8 mouse cellular contexts compared by ENCODE assay signal in genomic region chr12:34432461-34432860, GRCm38 (mm10).
DNase-seq lines count a peak whose midpoint lies in the region; ATAC-seq and TF ChIP-seq lines count a peak whose summit lies in the region.
"Had no signal": no experiment of that assay in that cellular context is flagged by ENCODE, and none has a peak within 500 bp of the region (broad histone marks: within the 10 kb centered on the region; RNA-seq: fewer than 3 reads in every experiment).

No protein-coding gene starts in this region.

- TF ChIP-seq EP300 in MEL (IDR thresholded peaks at IDR 0.05; ENCODE audit: low read depth in 1 of 2, low read length in 2 of 2): no peak

- H3K4me3 ChIP-seq in MEL (ENCODE audit: control insufficient read depth in 1 of 2, insufficient read depth in 1 of 2, low read depth in 2 of 2, low read length in 2 of 2): no peak overlapping the region
- H3K4me3 ChIP-seq in midbrain, embryonic 16.5 days (ENCODE audit: low read depth, low read length): no peak overlapping the region
- H3K4me3 ChIP-seq: neural tube, embryonic 12.5 days had no signal

- no peak overlapping the region for H3K27ac ChIP-seq in MEL (ENCODE audit: control insufficient read depth, low read depth, low read length)
- no peak overlapping the region for H3K27ac ChIP-seq in midbrain, embryonic 16.5 days (ENCODE audit: low read length)
- H3K27ac ChIP-seq: neural tube, embryonic 12.5 days had no signal

- no peaks in the 10 kb centered on the region for H3K36me3 ChIP-seq in MEL (ENCODE audit: control insufficient read depth in 1 of 2, insufficient read depth in 2 of 2, low read length in 2 of 2)
- no peaks in the 10 kb centered on the region for H3K36me3 ChIP-seq in midbrain, embryonic 16.5 days (ENCODE audit: control insufficient read depth, insufficient read depth, low read length)
- H3K36me3 ChIP-seq: neural tube, embryonic 12.5 days had no signal

- peak; percentile 51 for DNase-seq in layer of hippocampus, adult 11-12 months (ENCODE audit: low spot score)
- DNase-seq in layer of hippocampus, postnatal 25 days (ENCODE audit: extremely low spot score in 1 of 2, low spot score in 1 of 2): no peak
- DNase-seq in MEL (ENCODE audit: low read depth, low spot score): peak; percentile 2
- DNase-seq in c-Kit-positive CD71-negative TER-119-negative erythroid progenitor cells, embryonic 14.5 days (ENCODE audit: low read depth): peak; percentile 17
- no peak for DNase-seq in urinary bladder, postnatal 14 days (ENCODE audit: low spot score)

- 59% methylated on average over 5 of the region's 5 CpGs for WGBS in midbrain, embryonic 16.5 days

- H3K79me2 ChIP-seq in MEL (ENCODE audit: control insufficient read depth, insufficient read depth, low read length, poor library complexity): no peaks in the 10 kb centered on the region

- no peaks in the 10 kb centered on the region for H3K27me3 ChIP-seq in MEL (ENCODE audit: control insufficient read depth in 1 of 2, insufficient read depth in 2 of 2, low read length in 2 of 2)
- no peaks in the 10 kb centered on the region for H3K27me3 ChIP-seq in midbrain, embryonic 16.5 days (ENCODE audit: control insufficient read depth, insufficient read depth, low read depth, low read length)
- H3K27me3 ChIP-seq: neural tube, embryonic 12.5 days had no signal

- H3K4me1 ChIP-seq in MEL (ENCODE audit: control insufficient read depth in 1 of 2, insufficient read depth in 2 of 2, low read length in 2 of 2): no peaks in the 10 kb centered on the region
- H3K4me1 ChIP-seq in midbrain, embryonic 16.5 days (ENCODE audit: control insufficient read depth, insufficient read depth, low read length): no peaks in the 10 kb centered on the region
- H3K4me1 ChIP-seq: neural tube, embryonic 12.5 days had no signal

- ATAC-seq in inflammation-experienced regulatory T-cells, adult 6 months: peak; percentile 52
- ATAC-seq in midbrain, embryonic 16.5 days: peak; percentile 89

- no peak for TF ChIP-seq POLR2A in MEL (IDR thresholded peaks at IDR 0.05; ENCODE audit: control insufficient read depth in 1 of 2, insufficient read depth in 1 of 2, low read depth in 1 of 2, low read length in 2 of 2, poor library complexity in 1 of 2)

- no peaks in the 10 kb centered on the region for H3K9me3 ChIP-seq in MEL (replicated peaks; ENCODE audit: insufficient read depth, low read length)
- H3K9me3 ChIP-seq in midbrain, embryonic 16.5 days (replicated peaks; ENCODE audit: control insufficient read depth, low read length, poor library complexity, severe bottlenecking): no peaks in the 10 kb centered on the region
- H3K9me3 ChIP-seq: neural tube, embryonic 12.5 days had no signal

- no peak overlapping the region for H3K9ac ChIP-seq in MEL (ENCODE audit: control insufficient read depth, low read depth, low read length, poor library complexity, severe bottlenecking)
- H3K9ac ChIP-seq in midbrain, embryonic 16.5 days (ENCODE audit: low read depth, low read length): no peak overlapping the region
- H3K9ac ChIP-seq: neural tube, embryonic 12.5 days had no signal

- TF ChIP-seq RAD21 in MEL (IDR thresholded peaks at IDR 0.05; ENCODE audit: low read depth, low read length): peak; percentile 9; the same call in 1 of the 2 replicates

- H3K4me2 ChIP-seq in midbrain, embryonic 16.5 days (ENCODE audit: low read length): no peak overlapping the region
- H3K4me2 ChIP-seq: neural tube, embryonic 12.5 days had no signal

- peak in 2 of 3 experiments; percentile 1 to 7; a peak in 1 of 6 replicates for TF ChIP-seq CTCF in MEL (IDR thresholded peaks at IDR 0.05 in 2 of 3, conservative IDR thresholded peaks at IDR 0.05 in 1 of 3; ENCODE audit: control insufficient read depth in 1 of 3, insufficient read depth in 1 of 3, low read depth in 2 of 3, low read length in 3 of 3, poor library complexity in 1 of 3, severe bottlenecking in 1 of 3)

TF ChIP-seq in MEL, 35 proteins besides CTCF, POLR2A, EP300 and RAD21:
- TF ChIP-seq POLR2AphosphoS5 (IDR thresholded peaks at IDR 0.05; ENCODE audit: borderline replicate concordance, low read depth, low read length): no peak
- TF ChIP-seq USF2 (IDR thresholded peaks at IDR 0.05; ENCODE audit: borderline replicate concordance in 1 of 2, insufficient read depth in 1 of 2, low read depth in 1 of 2, low read length in 2 of 2): no peak
- TF ChIP-seq POLR2AphosphoS2 (IDR thresholded peaks at IDR 0.05; ENCODE audit: low read length): no peak
- no peak for TF ChIP-seq CHD2 (IDR thresholded peaks at IDR 0.05; ENCODE audit: low read length)
- no peak for TF ChIP-seq GABPA (IDR thresholded peaks at IDR 0.05; ENCODE audit: low read depth, low read length)
- TF ChIP-seq NRF1 (IDR thresholded peaks at IDR 0.05; ENCODE audit: insufficient read depth, low read depth, low read length, poor library complexity, severe bottlenecking): no peak
- TF ChIP-seq RCOR1 (IDR thresholded peaks at IDR 0.05; ENCODE audit: low read depth, low read length): no peak
- TF ChIP-seq ELF1 (IDR thresholded peaks at IDR 0.05; ENCODE audit: low read depth, low read length): no peak
- no peak for TF ChIP-seq MYB (IDR thresholded peaks at IDR 0.05; ENCODE audit: low read depth, low read length)
- no peak for TF ChIP-seq KAT2A (conservative IDR thresholded peaks at IDR 0.05; ENCODE audit: low read depth, low read length)
- no peak for TF ChIP-seq MAX (IDR thresholded peaks at IDR 0.05; ENCODE audit: low read length)
- no peak for TF ChIP-seq SMC3 (IDR thresholded peaks at IDR 0.05; ENCODE audit: low read depth, low read length)
- no peak for TF ChIP-seq MEF2A (IDR thresholded peaks at IDR 0.05; ENCODE audit: extremely low read depth, insufficient replicate concordance, low read depth, low read length, poor library complexity, severe bottlenecking)
- no peak for TF ChIP-seq ZC3H11A (IDR thresholded peaks at IDR 0.05; ENCODE audit: low read depth, low read length)
- no peak for TF ChIP-seq E2F4 (IDR thresholded peaks at IDR 0.05; ENCODE audit: borderline replicate concordance, low read depth, low read length)
- TF ChIP-seq GATA1 (IDR thresholded peaks at IDR 0.05; ENCODE audit: low read depth, low read length): no peak
- no peak for TF ChIP-seq JUND (IDR thresholded peaks at IDR 0.05; ENCODE audit: low read depth, low read length)
- no peak for TF ChIP-seq ZNF384 (IDR thresholded peaks at IDR 0.05; ENCODE audit: low read depth, low read length)

Comparison
In these comparisons a context has a peak if more than half of its experiments do, and no peak if none do; other contexts are left out.
1. DNase-seq: peak in layer of hippocampus, adult 11-12 months (single experiment), MEL (single experiment) and c-Kit-positive CD71-negative TER-119-negative erythroid progenitor cells, embryonic 14.5 days (single experiment); none in layer of hippocampus, postnatal 25 days (0 of 2) and urinary bladder, postnatal 14 days (single experiment).